In the genomic region with DNA sequence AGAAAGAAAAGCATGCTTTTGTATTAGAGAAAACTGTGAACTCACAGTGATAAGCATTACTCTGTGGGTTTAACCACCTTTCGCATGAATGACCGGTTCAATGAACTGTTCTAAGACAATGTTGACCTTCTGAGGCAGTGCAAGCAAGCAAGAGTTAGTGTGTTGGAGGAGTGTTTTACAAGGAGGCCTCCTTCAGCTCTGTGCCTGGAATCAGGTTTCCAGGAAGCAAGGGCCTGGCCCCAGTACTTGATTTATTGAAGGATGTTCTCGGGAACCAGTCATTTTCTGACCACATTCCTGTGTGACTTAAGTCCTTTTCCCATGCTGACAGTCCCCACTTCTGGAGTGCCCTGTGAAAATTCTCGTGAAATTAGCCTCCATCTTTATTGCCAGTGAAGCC, we compare ENCODE assay signal across 15 mouse cellular contexts. TPM values are rescaled to one million over a fixed set of nuclear protein-coding genes. Genes with fewer than 3 reads are reported as not detected.
DNase-seq lines count a peak whose midpoint lies in the region; ATAC-seq lines count a peak whose summit lies in the region.
"Had no signal": no experiment of that assay in that cellular context is flagged by ENCODE, and none has a peak within 500 bp of the region (broad histone marks: within the 10 kb centered on the region; RNA-seq: fewer than 3 reads in every experiment).

No protein-coding gene starts in this region.

- no peak overlapping the region for H3K4me2 ChIP-seq in embryonic facial prominence, embryonic 14.5 days (ENCODE audit: low read depth, low read length)
- no peak overlapping the region for H3K4me2 ChIP-seq in midbrain, embryonic 11.5 days
- H3K4me2 ChIP-seq in midbrain, embryonic 15.5 days, result no peak overlapping the region
- H3K4me2 ChIP-seq in lung, embryonic 16.5 days (ENCODE audit: low read depth, low read length), result no peak overlapping the region
- H3K4me2 ChIP-seq: hindbrain, embryonic 15.5 days had no signal

- 46% methylated on average over 4 of the region's 4 CpGs for WGBS in embryonic facial prominence, embryonic 14.5 days
- WGBS in embryonic facial prominence, embryonic 10.5 days, result 57% methylated on average over 4 of the region's 4 CpGs
- WGBS in midbrain, embryonic 11.5 days, result 63% methylated on average over 4 of the region's 4 CpGs
- WGBS in midbrain, embryonic 15.5 days, result 64% methylated on average over 4 of the region's 4 CpGs
- 36% methylated on average over 4 of the region's 4 CpGs for WGBS in lung, embryonic 16.5 days

- no peak overlapping the region for H3K4me3 ChIP-seq in embryonic facial prominence, embryonic 14.5 days (ENCODE audit: low read depth, low read length)
- H3K4me3 ChIP-seq in embryonic facial prominence, embryonic 10.5 days, result no peak overlapping the region
- H3K4me3 ChIP-seq in midbrain, embryonic 11.5 days (ENCODE audit: low read depth, low read length), result no peak overlapping the region
- no peak overlapping the region for H3K4me3 ChIP-seq in midbrain, embryonic 15.5 days
- H3K4me3 ChIP-seq in lung, embryonic 16.5 days (ENCODE audit: low read length), result no peak overlapping the region
- H3K4me3 ChIP-seq: hindbrain, embryonic 15.5 days had no signal

- no peaks in the 10 kb centered on the region for H3K36me3 ChIP-seq in embryonic facial prominence, embryonic 14.5 days (ENCODE audit: control insufficient read depth, insufficient read depth, low read length)
- H3K36me3 ChIP-seq in embryonic facial prominence, embryonic 10.5 days (replicated peaks), result no peaks in the 10 kb centered on the region
- no peaks in the 10 kb centered on the region for H3K36me3 ChIP-seq in midbrain, embryonic 11.5 days (ENCODE audit: control insufficient read depth, insufficient read depth, low read length)
- no peaks in the 10 kb centered on the region for H3K36me3 ChIP-seq in midbrain, embryonic 15.5 days (replicated peaks)
- no peaks in the 10 kb centered on the region for H3K36me3 ChIP-seq in lung, embryonic 16.5 days (ENCODE audit: control insufficient read depth, insufficient read depth, low read length)
- H3K36me3 ChIP-seq: hindbrain, embryonic 15.5 days had no signal

- H3K27ac ChIP-seq in embryonic facial prominence, embryonic 14.5 days (replicated peaks; ENCODE audit: low read depth, low read length), result no peak overlapping the region
- H3K27ac ChIP-seq in embryonic facial prominence, embryonic 10.5 days (replicated peaks), result no peak overlapping the region
- H3K27ac ChIP-seq in midbrain, embryonic 11.5 days (ENCODE audit: low read depth, low read length), result no peak overlapping the region
- no peak overlapping the region for H3K27ac ChIP-seq in midbrain, embryonic 15.5 days
- H3K27ac ChIP-seq in lung, embryonic 16.5 days (ENCODE audit: low read length), result peak overlapping the region; percentile 62
- H3K27ac ChIP-seq: hindbrain, embryonic 15.5 days; macrophage had no signal

- H3K9me3 ChIP-seq in embryonic facial prominence, embryonic 14.5 days (ENCODE audit: control insufficient read depth, low read length), result no peaks in the 10 kb centered on the region
- no peaks in the 10 kb centered on the region for H3K9me3 ChIP-seq in embryonic facial prominence, embryonic 10.5 days
- H3K9me3 ChIP-seq in midbrain, embryonic 11.5 days (ENCODE audit: control insufficient read depth, low read length), result no peaks in the 10 kb centered on the region
- H3K9me3 ChIP-seq in midbrain, embryonic 15.5 days, result no peaks in the 10 kb centered on the region
- H3K9me3 ChIP-seq in lung, embryonic 16.5 days (ENCODE audit: control insufficient read depth, low read length), result no peaks in the 10 kb centered on the region
- H3K9me3 ChIP-seq: hindbrain, embryonic 15.5 days had no signal

- DNase-seq in embryonic facial prominence, embryonic 14.5 days (ENCODE audit: low spot score), result peak; percentile 10
- DNase-seq in embryonic facial prominence, embryonic 10.5 days (ENCODE audit: low spot score), result no peak
- peak; percentile 82 for DNase-seq in midbrain, embryonic 11.5 days (ENCODE audit: low spot score, missing footprints)
- DNase-seq in gastrocnemius, postnatal 4 days (ENCODE audit: low spot score in 2 of 2), result no peak
- no peak for DNase-seq in thymus, adult 18-20 months
- DNase-seq in layer of hippocampus, postnatal 10 days (ENCODE audit: low spot score in 2 of 2), result no peak
- DNase-seq: layer of hippocampus, adult 9-11 months; right cerebral cortex, postnatal 25 days had no signal

- no peak for ATAC-seq in embryonic facial prominence, embryonic 14.5 days (ENCODE audit: low read depth)
- ATAC-seq in midbrain, embryonic 11.5 days (ENCODE audit: low FRiP score), result no peak
- ATAC-seq in midbrain, embryonic 15.5 days (replicated peaks), result no peak
- peak; percentile 78 for ATAC-seq in lung, embryonic 16.5 days (ENCODE audit: low read depth)

- H3K9ac ChIP-seq in embryonic facial prominence, embryonic 14.5 days (ENCODE audit: low read depth, low read length), result no peak overlapping the region
- no peak overlapping the region for H3K9ac ChIP-seq in midbrain, embryonic 11.5 days (ENCODE audit: low read length)
- no peak overlapping the region for H3K9ac ChIP-seq in midbrain, embryonic 15.5 days
- H3K9ac ChIP-seq in lung, embryonic 16.5 days (ENCODE audit: low read length), result no peak overlapping the region
- H3K9ac ChIP-seq: hindbrain, embryonic 15.5 days had no signal

- peaks cover 9% of the 10 kb centered on the region for H3K27me3 ChIP-seq in embryonic facial prominence, embryonic 14.5 days (replicated peaks; ENCODE audit: control insufficient read depth, insufficient read depth, low read length)
- H3K27me3 ChIP-seq in embryonic facial prominence, embryonic 10.5 days (replicated peaks; ENCODE audit: low read depth, poor library complexity, severe bottlenecking), result peaks cover 25% of the 10 kb centered on the region
- peaks cover 16% of the 10 kb centered on the region for H3K27me3 ChIP-seq in midbrain, embryonic 11.5 days (ENCODE audit: control insufficient read depth, insufficient read depth, low read length)
- peaks cover 5% of the 10 kb centered on the region for H3K27me3 ChIP-seq in midbrain, embryonic 15.5 days (replicated peaks)
- peaks cover 5% of the 10 kb centered on the region for H3K27me3 ChIP-seq in lung, embryonic 16.5 days (ENCODE audit: control insufficient read depth, insufficient read depth, low read depth, low read length)

- no peaks in the 10 kb centered on the region for H3K4me1 ChIP-seq in embryonic facial prominence, embryonic 14.5 days (ENCODE audit: control insufficient read depth, insufficient read depth, low read length)
- H3K4me1 ChIP-seq in embryonic facial prominence, embryonic 10.5 days, result peaks cover 27% of the 10 kb centered on the region
- H3K4me1 ChIP-seq in midbrain, embryonic 11.5 days (ENCODE audit: control insufficient read depth, insufficient read depth, low read length), result peaks cover 3% of the 10 kb centered on the region; the same call in 1 of the 2 replicates
- peaks cover 5% of the 10 kb centered on the region for H3K4me1 ChIP-seq in midbrain, embryonic 15.5 days
- H3K4me1 ChIP-seq in lung, embryonic 16.5 days (replicated peaks; ENCODE audit: control insufficient read depth, insufficient read depth, low read length), result peaks cover 10% of the 10 kb centered on the region

RNA-seq across cellular contexts. Expression of a gene that starts 5.5 kb away (rescaled TPM):
- 0.84 and 0.99 TPM in 2 replicates for polyA plus RNA-seq in embryonic facial prominence, embryonic 14.5 days (2014; fragmentation: Nextera tagmentation; extraction: Ambion mirVana)
- 0.03 and 0.06 TPM in 2 replicates for polyA plus RNA-seq in embryonic facial prominence, embryonic 10.5 days (2016; fragmentation: Nextera tagmentation; extraction: Ambion mirVana)
- polyA plus RNA-seq in midbrain, embryonic 11.5 days (2014; fragmentation: Nextera tagmentation; extraction: Ambion mirVana), result 0.11 and 0.26 TPM in 2 replicates
- 1.6 and 1.9 TPM in 2 replicates for polyA plus RNA-seq in midbrain, embryonic 15.5 days (2015; fragmentation: Nextera tagmentation; extraction: Ambion mirVana)
- polyA plus RNA-seq in lung, embryonic 16.5 days (2015; fragmentation: Nextera tagmentation; extraction: Ambion mirVana), result 0.15 and 0.16 TPM in 2 replicates
- under 1 TPM; 0.20 to 0.21 TPM for total RNA-seq in gastrocnemius, postnatal 4 days (2021)
- 1 to 10 TPM; 7.4 to 8.5 TPM for total RNA-seq in layer of hippocampus, postnatal 10 days (2021)
- total RNA-seq: neutrophil, adult 5-6 weeks had no signal
- polyA plus RNA-seq: macrophage had no signal

RNA-seq across cellular contexts. Expression of a gene that starts 35.9 kb away (rescaled TPM):
- 42.9 and 64.7 TPM in 2 replicates for polyA plus RNA-seq in embryonic facial prominence, embryonic 14.5 days (2014; fragmentation: Nextera tagmentation; extraction: Ambion mirVana)
- polyA plus RNA-seq in embryonic facial prominence, embryonic 10.5 days (2016; fragmentation: Nextera tagmentation; extraction: Ambion mirVana), result not detected in 2 replicates
- polyA plus RNA-seq in midbrain, embryonic 11.5 days (2014; fragmentation: Nextera tagmentation; extraction: Ambion mirVana), result 0.11 TPM in 1 of 2 replicates, not detected in the other
- polyA plus RNA-seq in midbrain, embryonic 15.5 days (2015; fragmentation: Nextera tagmentation; extraction: Ambion mirVana), result 0.29 TPM in 1 of 2 replicates, not detected in the other
- polyA plus RNA-seq in lung, embryonic 16.5 days (2015; fragmentation: Nextera tagmentation; extraction: Ambion mirVana), result 4.9 and 7.0 TPM in 2 replicates
- 100 to 1,000 TPM; 243 to 287 TPM for total RNA-seq in gastrocnemius, postnatal 4 days (2021)
- under 1 TPM; 0.38 to 0.94 TPM for total RNA-seq in layer of hippocampus, postnatal 10 days (2021)
- total RNA-seq: adrenal gland, adult 8-10 months; left cerebral cortex, postnatal 4 days; neutrophil, adult 5-6 weeks had no signal
- polyA plus RNA-seq: macrophage had no signal

Comparison
In these comparisons a context has a peak if more than half of its experiments do, and no peak if none do; other contexts are left out.
1. DNase-seq: peak in embryonic facial prominence, embryonic 14.5 days (single experiment) and midbrain, embryonic 11.5 days (single experiment); none in embryonic facial prominence, embryonic 10.5 days (single experiment), gastrocnemius, postnatal 4 days (0 of 2), thymus, adult 18-20 months (0 of 2) and layer of hippocampus, postnatal 10 days (0 of 2).